Mouse (Mus musculus) embryonic stem cell, embryonic (primary cell): Measurements from ENCODE around the gene Scgb1b10.
"Not testable (repeated sequence)": the region's sequence is repeated elsewhere in the genome, so short reads cannot be mapped to it uniquely, and the experiment has no call there.

Experiments used
- CTCF ChIA-PET, 4 experiments: fragments of 300-600 bp in 2 of 4; fragments of 350-600 bp in 2 of 4; sonication (Branson Sonifier 250); formaldehyde crosslinking; loops; one replicate each; lab custom pipeline; 2022; ENCODE audit warnings: inconsistent platforms in 2 of 4; lab: Charles Lee
- POLR2A ChIA-PET, 4 experiments: fragments of 300-600 bp in 2 of 4; fragments of 350-600 bp in 2 of 4; sonication (Branson Sonifier 250); formaldehyde crosslinking; loops; one replicate each; lab custom pipeline; 2022; ENCODE audit warnings: antibody characterized with exemption in 4 of 4, inconsistent platforms in 1 of 4; lab: Charles Lee

The Scgb1b10 gene

DNA sequence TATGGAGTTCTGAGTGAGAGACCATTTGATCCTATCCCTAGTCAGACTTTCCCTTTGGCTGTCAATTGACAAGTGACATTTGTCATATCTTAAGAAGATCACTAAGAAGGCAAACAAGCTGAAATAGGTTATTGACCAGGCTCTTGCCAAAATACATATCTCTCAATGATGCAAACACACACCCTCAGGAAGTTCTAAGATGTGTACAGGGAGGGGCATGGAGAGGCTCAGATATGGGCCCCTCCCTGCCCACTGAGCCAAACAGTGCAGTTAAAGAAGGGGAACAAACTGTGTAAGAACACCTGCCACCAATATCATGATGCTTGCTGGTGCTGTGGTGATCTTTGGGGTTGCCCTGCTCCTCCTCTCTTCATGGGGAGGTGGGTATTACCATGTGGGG, at the start of gene Scgb1b10:
Scgb1b10 (plus strand) TSS at position 301 of the 400 bp plus-strand sequence.
- POLR2A ChIA-PET, CTCF ChIA-PET: not testable (repeated sequence)
